Mouse (Mus musculus): ENCODE measurements at regions not wholly inside any gene's neighbourhood (a gene's known extent, or its start where the extent isn't known, plus 50 kb on each side); places are given as distances from the start of the nearest gene placed in this dataset.

DNA sequence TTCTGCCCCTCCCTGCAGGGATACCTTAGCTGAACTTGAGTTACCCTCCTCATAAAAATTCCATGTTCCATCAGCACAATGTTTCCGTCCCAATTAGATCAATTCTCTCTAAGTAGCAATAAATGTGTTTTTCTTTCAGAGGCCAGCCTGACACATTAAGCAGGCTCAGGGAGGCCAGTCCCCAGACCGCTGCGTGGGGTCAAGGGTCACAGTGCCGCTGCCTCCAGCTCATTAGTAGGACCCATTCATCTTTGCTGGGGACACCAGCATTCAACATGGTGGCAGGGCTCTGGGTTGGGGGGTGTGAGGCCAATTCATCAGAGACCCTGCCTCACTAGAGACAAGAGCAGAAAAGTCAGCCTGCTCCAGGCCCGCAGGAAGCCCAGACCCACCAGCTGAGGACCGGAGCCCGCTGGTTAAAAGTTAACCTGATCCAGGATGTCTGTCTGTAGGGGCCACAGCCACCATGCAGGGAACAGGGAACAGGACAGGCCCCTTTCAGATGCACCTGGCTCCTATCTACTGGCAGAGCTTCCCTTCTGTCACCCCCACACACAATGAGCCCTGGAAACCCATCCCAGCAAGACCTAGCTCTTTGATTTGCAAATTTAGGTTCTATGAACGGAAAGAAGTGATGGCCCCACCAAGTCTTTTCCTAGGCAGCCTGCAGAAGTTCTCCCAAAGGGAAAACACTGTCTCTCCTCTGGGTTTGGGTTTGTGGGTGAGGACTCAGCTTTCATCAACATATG, 119.1 kb upstream of the Top1 start:
- in situ Hi-C loops (cut with MboI; ENCODE audit: low pct_ligation_motif_present, low pct_unique_long_range_greater_than_20kb, low sequenced_read_pairs) (no loop called here), dilution Hi-C loops (cut with MboI; ENCODE audit: extremely low pct_ligation_motif_present, extremely low pct_unique_long_range_greater_than_20kb, low sequenced_read_pairs) (no loop called here)
- no peak overlapping the region for H3K27ac ChIP-seq (ENCODE audit: insufficient read depth, low read depth)
- no peak overlapping the region for H3K4me2 ChIP-seq (ENCODE audit: insufficient read depth, low read depth, poor library complexity, severe bottlenecking)
- no peaks in the 10 kb centered on the region for H3K36me3 ChIP-seq (replicated peaks in 1 of 2; ENCODE audit: control insufficient read depth in 1 of 2, insufficient read depth in 1 of 2, low read length in 1 of 2)
- H3K4me3 ChIP-seq (replicated peaks in 1 of 3; ENCODE audit: low read depth in 2 of 3, low read length in 2 of 3, poor library complexity in 1 of 3) = no peak overlapping the region
- H3K9ac ChIP-seq (ENCODE audit: insufficient read depth, low read depth) = no peak overlapping the region
- no peaks in the 10 kb centered on the region for H3K4me1 ChIP-seq (ENCODE audit: control insufficient read depth in 1 of 2, insufficient read depth in 2 of 2)
- H3K79me2 ChIP-seq (replicated peaks; ENCODE audit: control insufficient read depth, extremely low read depth, insufficient read depth, poor library complexity, severe bottlenecking) = no peaks in the 10 kb centered on the region
- peaks cover 72% of the 10 kb centered on the region for H3K27me3 ChIP-seq (replicated peaks)
- H3K9me3 ChIP-seq (replicated peaks; ENCODE audit: low read length) = no peaks in the 10 kb centered on the region
- DNase-seq (ENCODE audit: extremely low read depth) = no peak
- TF ChIP-seq SMC3 (IDR thresholded peaks at IDR 0.05; ENCODE audit: low read depth, low read length) (no peak), CHD2 (IDR thresholded peaks at IDR 0.05; ENCODE audit: low read length) (no peak), MAX (IDR thresholded peaks at IDR 0.05; ENCODE audit: low read length) (no peak), HCFC1 (IDR thresholded peaks at IDR 0.05; ENCODE audit: low read depth, low read length) (no peak), IRF4 (IDR thresholded peaks at IDR 0.05; ENCODE audit: low read depth, low read length) (no peak), ZNF384 (IDR thresholded peaks at IDR 0.05; ENCODE audit: low read depth, low read length) (no peak), JUND (conservative IDR thresholded peaks at IDR 0.05; ENCODE audit: low read depth, low read length) (no peak), GABPA (IDR thresholded peaks at IDR 0.05; ENCODE audit: insufficient replicate concordance, low read depth, low read length) (no peak), ELF1 (IDR thresholded peaks at IDR 0.05; ENCODE audit: low read depth, low read length) (no peak), MEF2A (IDR thresholded peaks at IDR 0.05; ENCODE audit: borderline replicate concordance, low read depth, low read length) (no peak), CTCF (conservative IDR thresholded peaks at IDR 0.05 in 1 of 2, IDR thresholded peaks at IDR 0.05 in 1 of 2; ENCODE audit: low read depth in 2 of 2, low read length in 2 of 2) (no peak), MAFK (IDR thresholded peaks at IDR 0.05; ENCODE audit: insufficient replicate concordance, low read length) (no peak), ZC3H11A (IDR thresholded peaks at IDR 0.05; ENCODE audit: low read depth, low read length) (no peak), NRF1 (IDR thresholded peaks at IDR 0.05; ENCODE audit: low read depth, low read length) (no peak), KAT2A (IDR thresholded peaks at IDR 0.05; ENCODE audit: insufficient replicate concordance, low read length) (no peak), MXI1 (IDR thresholded peaks at IDR 0.05; ENCODE audit: low read depth, low read length) (no peak)

DNA sequence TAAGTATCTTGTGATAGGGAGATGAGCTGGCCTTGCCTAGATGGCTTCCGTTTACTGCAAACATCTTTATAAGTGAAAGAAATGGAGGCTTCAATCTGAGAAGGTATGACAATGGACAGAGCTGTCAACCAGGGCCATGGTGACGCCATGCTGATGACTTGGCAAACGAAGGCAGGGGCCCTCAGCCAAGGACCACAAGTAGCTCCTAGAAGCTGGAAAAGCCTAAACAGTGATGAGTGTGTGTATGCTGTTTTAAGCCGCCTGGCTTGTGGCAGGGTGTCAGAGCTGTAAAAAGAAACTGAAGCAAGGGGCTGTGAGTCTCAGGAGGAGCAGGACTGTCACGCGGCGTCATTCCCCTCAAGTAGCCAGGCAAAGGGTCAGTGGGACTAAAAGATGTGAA, 116.4 kb upstream of the Top1 start:
- Histone ChIP-seq H3K27me3 (replicated peaks) (peaks cover 69% of the 10 kb centered on the region), H3K9ac (ENCODE audit: insufficient read depth, low read depth) (no peak overlapping the region), H3K27ac (ENCODE audit: insufficient read depth, low read depth) (no peak overlapping the region), H3K79me2 (replicated peaks; ENCODE audit: control insufficient read depth, extremely low read depth, insufficient read depth, poor library complexity, severe bottlenecking) (no peaks in the 10 kb centered on the region), H3K4me2 (ENCODE audit: insufficient read depth, low read depth, poor library complexity, severe bottlenecking) (no peak overlapping the region), H3K36me3 (replicated peaks in 1 of 2; ENCODE audit: control insufficient read depth in 1 of 2, insufficient read depth in 1 of 2, low read length in 1 of 2) (no peaks in the 10 kb centered on the region), H3K4me3 (replicated peaks in 1 of 3; ENCODE audit: low read depth in 2 of 3, low read length in 2 of 3, poor library complexity in 1 of 3) (no peak overlapping the region), H3K9me3 (replicated peaks; ENCODE audit: low read length) (no peaks in the 10 kb centered on the region), H3K4me1 (ENCODE audit: control insufficient read depth in 1 of 2, insufficient read depth in 2 of 2) (no peaks in the 10 kb centered on the region)
- TF ChIP-seq POLR2AphosphoS2 (IDR thresholded peaks at IDR 0.05; ENCODE audit: low read depth, low read length) = no peak
- no peak for TF ChIP-seq SIN3A (IDR thresholded peaks at IDR 0.05; ENCODE audit: low read length)
- no peak for TF ChIP-seq MAZ (IDR thresholded peaks at IDR 0.05; ENCODE audit: low read depth, low read length)
- TF ChIP-seq NRF1 (IDR thresholded peaks at IDR 0.05; ENCODE audit: low read depth, low read length) = no peak
- TF ChIP-seq RAD21 (IDR thresholded peaks at IDR 0.05; ENCODE audit: low read depth, low read length) = no peak
- no peak for TF ChIP-seq UBTF (IDR thresholded peaks at IDR 0.05; ENCODE audit: low read depth, low read length)
- TF ChIP-seq ETS1 (conservative IDR thresholded peaks at IDR 0.05; ENCODE audit: low read depth, low read length) = no peak
- TF ChIP-seq IRF4 (IDR thresholded peaks at IDR 0.05; ENCODE audit: low read depth, low read length) = no peak
- no peak for TF ChIP-seq SMC3 (IDR thresholded peaks at IDR 0.05; ENCODE audit: low read depth, low read length)
- TF ChIP-seq PAX5 (IDR thresholded peaks at IDR 0.05; ENCODE audit: low read length) = no peak
- no peak for TF ChIP-seq USF2 (conservative IDR thresholded peaks at IDR 0.05; ENCODE audit: low read depth, low read length)
- TF ChIP-seq MAFK (IDR thresholded peaks at IDR 0.05; ENCODE audit: insufficient replicate concordance, low read length) = no peak
- no peak for TF ChIP-seq ZMIZ1 (IDR thresholded peaks at IDR 0.05; ENCODE audit: low read depth, low read length)
- no peak for TF ChIP-seq BHLHE40 (IDR thresholded peaks at IDR 0.05; ENCODE audit: low read depth, low read length)
- no peak for TF ChIP-seq HCFC1 (IDR thresholded peaks at IDR 0.05; ENCODE audit: low read depth, low read length)
- TF ChIP-seq ZC3H11A (IDR thresholded peaks at IDR 0.05; ENCODE audit: low read depth, low read length) = no peak
- no peak for TF ChIP-seq KAT2A (IDR thresholded peaks at IDR 0.05; ENCODE audit: insufficient replicate concordance, low read length)
- no peak for DNase-seq (ENCODE audit: extremely low read depth)
- in situ Hi-C loops (cut with MboI; ENCODE audit: low pct_ligation_motif_present, low pct_unique_long_range_greater_than_20kb, low sequenced_read_pairs) = no loop called here
- dilution Hi-C loops (cut with MboI; ENCODE audit: extremely low pct_ligation_motif_present, extremely low pct_unique_long_range_greater_than_20kb, low sequenced_read_pairs) = no loop called here

All from CH12.LX (cell line).